Mouse (Mus musculus) kidney, postnatal 0 days (tissue): ENCODE measurements around the gene Gpc5. TPM values are rescaled to one million over a fixed set of nuclear protein-coding genes. Genes with fewer than 3 reads are reported as not detected.

Source experiments
- ATAC-seq: fragments of 200-750 bp; cut with Nextera tagmentation; replicated peaks from 2 replicates; pipeline ENCODE4 v1.8.0; 2017; ENCODE audit warnings: low read depth, moderate number of reproducible peaks, moderate TSS enrichment, moderate library complexity; ENCODE audit not compliant: low FRiP score
- DNase-seq: peaks from one replicate; pipeline ENCODE4 v3.0.0-alpha.2; 2016; ENCODE audit warnings: low spot score
- H3K27ac ChIP-seq: fragments of 300-500 bp; sonication (generic); 2 replicates; pipeline ENCODE4 v1.5.1; 2014; ENCODE audit warnings: mild to moderate bottlenecking
- H3K27me3 ChIP-seq: fragments of 300-500 bp; sonication (generic); 2 replicates; pipeline ENCODE4 v1.6.1; 2014; ENCODE audit warnings: low read length, mixed read lengths; ENCODE audit not compliant: insufficient read depth
- H3K36me3 ChIP-seq: fragments of 300-500 bp; sonication (generic); 2 replicates; pipeline ENCODE4 v1.6.1; 2014; ENCODE audit warnings: low read length, mixed read lengths; ENCODE audit not compliant: insufficient read depth
- H3K4me1 ChIP-seq: fragments of 300-500 bp; sonication (generic); replicated peaks from 2 replicates; pipeline ENCODE4 v1.6.1; 2014; ENCODE audit warnings: antibody characterized with exemption, low read length, mixed read lengths; ENCODE audit not compliant: insufficient read depth
- H3K4me2 ChIP-seq: fragments of 300-500 bp; sonication (generic); 2 replicates; pipeline ENCODE4 v1.6.1; 2014; ENCODE audit warnings: mild to moderate bottlenecking, low read length, moderate library complexity, mixed read lengths
- H3K4me3 ChIP-seq: fragments of 300-500 bp; sonication (generic); replicated peaks from 2 replicates; pipeline ENCODE4 v1.5.1; 2014; ENCODE audit warnings: low read depth, low read length
- H3K9ac ChIP-seq: fragments of 300-500 bp; sonication (generic); 2 replicates; pipeline ENCODE4 v1.6.1; 2014; ENCODE audit warnings: low read depth, low read length
- H3K9me3 ChIP-seq: fragments of 300-500 bp; sonication (generic); replicated peaks from 2 replicates; pipeline ENCODE4 v1.6.1; 2016; ENCODE audit warnings: low read length, inconsistent platforms, mixed read lengths
- CTCF ChIP-seq: IDR thresholded peaks from 2 replicates; pipeline ENCODE4 v1.5.1; 2016; ENCODE audit warnings: antibody characterized with exemption, low read depth, mild to moderate bottlenecking, moderate library complexity
- WGBS: fragments of 180-500 bp; shearing (Covaris S2); extraction: QIAGEN DNeasy Blood & Tissue Kit; methylation state at CpG from one replicate; pipeline ENCODE4 v1.1.7; 2014; 5-methylcytosine and 5-hydroxymethylcytosine counted together
- polyA plus RNA-seq: library from polyadenylated mRNA; unstranded; fragments of >200 nt; fragmentation: Nextera tagmentation; extraction: Ambion mirVana; gene quantifications from 2 replicates; pipeline ENCODE4 v1.2.1, GENCODE M21; 2015

Gpc5 gene
- polyA plus RNA-seq, 1 experiment from 2014 or later = 18.5 TPM

DNA sequence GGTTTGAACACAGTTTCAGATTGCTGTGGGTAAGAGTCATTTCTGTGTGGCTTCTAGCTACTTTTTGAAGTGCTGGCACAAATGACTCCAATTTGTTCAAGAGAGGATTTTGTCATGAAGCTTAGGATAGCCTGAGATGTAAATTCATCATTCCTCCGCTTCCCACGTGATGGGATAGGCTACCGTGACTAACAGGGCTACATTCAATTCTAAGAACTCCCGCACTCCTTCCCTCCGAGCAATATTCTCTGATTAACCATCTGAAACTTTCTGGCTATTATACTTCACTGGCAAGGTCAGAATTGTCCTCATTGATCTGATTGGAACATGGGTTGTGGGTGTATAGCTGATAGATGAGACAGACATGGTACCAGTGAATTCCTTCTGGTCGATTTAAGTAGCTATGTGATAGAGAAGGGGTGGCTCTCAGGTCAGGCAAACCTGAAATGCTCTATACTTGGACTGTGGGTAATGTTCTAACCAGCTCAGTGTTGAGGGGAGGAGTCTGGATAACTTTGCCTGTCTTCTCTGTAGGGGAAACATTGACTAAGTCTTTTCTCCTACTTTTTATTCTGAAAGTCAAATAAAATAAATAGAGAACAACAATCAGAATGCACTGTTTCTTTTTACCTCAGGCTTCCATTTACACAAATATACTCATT is 319.6 kb downstream of the Gpc5 start:
- 0 out of 2 replicates have a peak, but pooled peaks have one; percentile 39 for ATAC-seq
- H3K4me1 ChIP-seq = no peaks in the 10 kb centered on the region
- TF ChIP-seq CTCF = no peak
- H3K9ac ChIP-seq = no peak overlapping the region
- H3K4me2 ChIP-seq = no peak overlapping the region
- H3K9me3 ChIP-seq = no peaks in the 10 kb centered on the region
- no peaks in the 10 kb centered on the region for H3K27me3 ChIP-seq
- 60% methylated on average over 6 of the region's 6 CpGs for WGBS
- no peaks in the 10 kb centered on the region for H3K36me3 ChIP-seq
- no peak for DNase-seq
- no peak overlapping the region for H3K4me3 ChIP-seq
- no peak overlapping the region for H3K27ac ChIP-seq

- no peak for DNase-seq
- H3K27ac ChIP-seq = no peak overlapping the region
- WGBS = 43% methylated on average over 3 of the region's 3 CpGs
These were observed 320.8 kb downstream of the Gpc5 start for GRCm38 (mm10) chr14:115412821-115413220.

DNA sequence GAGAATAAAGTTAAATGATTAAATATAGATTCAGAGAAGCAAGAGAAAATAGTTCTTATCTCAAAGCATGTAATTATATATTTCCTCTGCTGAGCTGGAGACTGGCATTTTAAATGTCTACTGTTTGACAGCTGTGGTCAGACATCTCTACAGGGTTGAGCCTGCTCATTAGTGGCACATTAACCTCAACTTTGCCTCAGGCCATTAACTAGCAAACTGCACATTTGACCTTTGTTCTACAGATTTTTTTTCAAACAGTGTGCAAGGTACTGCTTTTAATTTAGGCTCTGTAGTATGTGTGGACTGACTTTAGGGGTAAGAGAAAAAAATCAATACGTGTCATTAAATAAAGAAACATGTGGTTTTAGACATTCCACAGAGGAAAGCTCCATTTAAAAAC is 321.4 kb downstream of the Gpc5 start:
- Histone ChIP-seq H3K4me1 (no peaks in the 10 kb centered on the region), H3K4me3 (no peak overlapping the region), H3K9ac (no peak overlapping the region), H3K27ac (no peak overlapping the region), H3K4me2 (no peak overlapping the region), H3K27me3 (no peaks in the 10 kb centered on the region), H3K36me3 (no peaks in the 10 kb centered on the region), H3K9me3 (no peaks in the 10 kb centered on the region)
- peak; percentile 75 for ATAC-seq
- WGBS = 32% methylated on average over 1 of the region's 1 CpGs
- DNase-seq = peak; percentile 45
- TF ChIP-seq CTCF = no peak

More at GRCm38 (mm10) chr14:115412821-115413220, 320.8 kb downstream of the Gpc5 start:
- Histone ChIP-seq H3K4me2 (no peak overlapping the region), H3K4me3 (no peak overlapping the region), H3K9ac (no peak overlapping the region), H3K9me3 (no peaks in the 10 kb centered on the region), H3K36me3 (no peaks in the 10 kb centered on the region), H3K4me1 (no peaks in the 10 kb centered on the region), H3K27me3 (no peaks in the 10 kb centered on the region)
- no peak for TF ChIP-seq CTCF
- ATAC-seq = no peak

DNA sequence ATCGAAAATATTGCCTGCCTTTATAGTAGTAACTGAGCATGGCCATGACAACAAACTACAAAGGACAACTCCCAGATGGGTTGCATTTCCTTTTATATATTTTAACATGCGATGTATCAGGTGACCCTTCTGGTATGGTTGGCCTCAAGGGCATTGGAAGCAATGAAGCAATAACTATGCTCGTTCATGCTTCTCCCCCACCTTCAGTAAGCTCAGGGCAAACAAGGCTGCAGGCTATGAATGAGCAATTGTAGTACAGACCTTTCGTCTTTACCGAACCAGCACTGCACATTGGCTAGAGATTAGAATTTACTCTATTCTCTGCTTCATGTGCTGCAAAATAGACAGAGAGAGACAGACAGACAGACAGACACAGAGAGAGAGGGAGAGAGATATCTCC is 322.5 kb downstream of the Gpc5 start:
- no peak overlapping the region for H3K4me3 ChIP-seq
- H3K27ac ChIP-seq = no peak overlapping the region
- no peaks in the 10 kb centered on the region for H3K4me1 ChIP-seq
- H3K36me3 ChIP-seq = no peaks in the 10 kb centered on the region
- no peaks in the 10 kb centered on the region for H3K27me3 ChIP-seq
- 34% methylated on average over 5 of the region's 5 CpGs for WGBS
- H3K9ac ChIP-seq = no peak overlapping the region
- TF ChIP-seq CTCF = no peak
- DNase-seq (peak; percentile 14), ATAC-seq (0 out of 2 replicates have a peak, but pooled peaks have one; percentile 47)
- no peak overlapping the region for H3K4me2 ChIP-seq
- no peaks in the 10 kb centered on the region for H3K9me3 ChIP-seq

DNA sequence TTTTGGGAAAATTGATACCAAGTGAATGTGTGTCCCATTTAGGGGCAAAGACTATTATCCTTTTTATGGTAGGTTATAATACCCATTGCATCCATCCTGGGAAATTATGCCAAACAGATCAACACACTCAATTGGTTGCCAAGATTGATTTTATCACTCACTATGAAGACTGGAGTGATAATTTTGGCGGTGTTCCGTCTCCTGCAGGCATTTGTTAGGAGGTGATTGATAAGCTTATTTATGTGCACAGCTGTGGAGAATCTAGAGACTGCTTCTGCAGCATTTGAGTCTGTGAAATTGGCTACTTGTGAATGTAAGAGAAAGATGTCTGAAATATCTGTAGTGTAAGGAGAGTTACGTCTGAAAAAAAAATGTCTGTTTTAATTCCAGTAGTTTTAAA is 340.0 kb downstream of the Gpc5 start:
- no peak overlapping the region for H3K4me2 ChIP-seq
- WGBS = 67% methylated on average over 3 of the region's 3 CpGs

DNA sequence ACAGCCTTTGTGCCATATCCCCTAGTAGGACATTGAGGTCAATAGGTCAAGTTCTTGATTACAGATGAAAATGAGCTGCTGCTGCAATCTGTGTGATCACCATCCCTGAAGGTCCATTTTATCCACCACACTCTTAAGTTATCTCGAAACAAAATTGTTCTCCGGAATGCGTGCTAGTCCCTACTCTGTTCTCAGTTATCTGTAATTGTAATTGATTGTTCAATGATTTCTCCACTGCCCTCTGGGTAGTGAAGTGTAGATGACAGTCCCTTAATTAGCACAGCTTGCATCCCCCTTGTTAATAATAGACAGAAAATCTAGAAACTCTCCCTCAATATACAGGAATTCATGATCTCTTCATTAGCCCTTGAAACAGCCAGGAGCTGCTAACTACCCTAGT is 340.4 kb downstream of the Gpc5 start:
- no peaks in the 10 kb centered on the region for H3K36me3 ChIP-seq
- no peak for DNase-seq
- H3K4me1 ChIP-seq = no peaks in the 10 kb centered on the region
- no peaks in the 10 kb centered on the region for H3K9me3 ChIP-seq
- no peak overlapping the region for H3K27ac ChIP-seq
- 62% methylated on average over 3 of the region's 3 CpGs for WGBS
- TF ChIP-seq CTCF = no peak
- no peaks in the 10 kb centered on the region for H3K27me3 ChIP-seq
- H3K9ac ChIP-seq = no peak overlapping the region
- ATAC-seq = no peak
- H3K4me3 ChIP-seq = no peak overlapping the region
- H3K4me2 ChIP-seq = no peak overlapping the region

More for the DNA sequence above, 340.0 kb downstream of the Gpc5 start:
- H3K27me3 ChIP-seq = no peaks in the 10 kb centered on the region
- no peak overlapping the region for H3K27ac ChIP-seq
- no peak for ATAC-seq
- H3K36me3 ChIP-seq = no peaks in the 10 kb centered on the region
- no peak for DNase-seq
- H3K4me1 ChIP-seq = no peaks in the 10 kb centered on the region
- TF ChIP-seq CTCF = no peak
- H3K9me3 ChIP-seq = no peaks in the 10 kb centered on the region
- H3K9ac ChIP-seq = no peak overlapping the region
- H3K4me3 ChIP-seq = no peak overlapping the region

DNA sequence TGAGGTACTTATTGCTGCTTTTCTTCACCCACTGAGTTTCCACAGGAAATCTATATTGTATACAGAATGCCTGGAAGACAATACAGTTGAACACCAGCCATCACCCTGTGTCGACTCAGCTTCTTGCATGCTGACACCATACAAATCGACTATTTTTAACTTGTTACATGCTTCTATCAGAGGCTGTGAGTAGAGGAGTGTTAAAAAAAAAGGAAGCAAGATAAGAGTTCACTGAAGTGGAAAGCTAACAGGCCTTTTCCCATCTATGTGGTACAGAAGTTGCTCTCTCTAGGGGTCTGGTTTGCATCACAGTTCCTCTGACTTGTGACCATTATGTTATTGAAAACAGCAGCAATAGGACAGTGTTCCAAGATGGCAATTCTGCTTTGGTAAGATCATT is 344.6 kb downstream of the Gpc5 start:
- H3K4me3 ChIP-seq = no peak overlapping the region
- no peaks in the 10 kb centered on the region for H3K9me3 ChIP-seq
- 69% methylated on average over 2 of the region's 2 CpGs for WGBS
- no peak overlapping the region for H3K9ac ChIP-seq
- H3K27me3 ChIP-seq = no peaks in the 10 kb centered on the region
- TF ChIP-seq CTCF = no peak
- ATAC-seq = no peak
- no peak overlapping the region for H3K4me2 ChIP-seq
- H3K4me1 ChIP-seq = no peaks in the 10 kb centered on the region
- DNase-seq = no peak
- no peaks in the 10 kb centered on the region for H3K36me3 ChIP-seq
- H3K27ac ChIP-seq = no peak overlapping the region
